Mouse (Mus musculus) olfactory bulb, adult 2 months (tissue): ENCODE data around the gene Myrf. TPM values are rescaled to one million over a fixed set of nuclear protein-coding genes. Genes with fewer than 3 reads are reported as not detected.

ENCODE experiments used
- H3K27ac ChIP-seq: fragments of 200-500 bp; 2 replicates; pipeline ENCODE4 v1.5.1; 2012; ENCODE audit warnings: low read depth, low read length; ENCODE audit not compliant: insufficient read depth
- H3K4me1 ChIP-seq: fragments of 200-500 bp; 2 replicates; pipeline ENCODE4 v1.6.1; 2012; ENCODE audit warnings: low read length; ENCODE audit not compliant: control insufficient read depth, insufficient read depth
- H3K4me3 ChIP-seq: fragments of 200-500 bp; 2 replicates; pipeline ENCODE4 v1.5.1; 2012; ENCODE audit warnings: mild to moderate bottlenecking, low read depth, low read length, moderate library complexity; ENCODE audit not compliant: insufficient read depth
- CTCF ChIP-seq: fragments of 200-500 bp; IDR thresholded peaks from 2 replicates; pipeline ENCODE4 v1.5.1; 2012; ENCODE audit warnings: low read depth, mild to moderate bottlenecking, low read length, moderate library complexity; ENCODE audit not compliant: insufficient read depth
- POLR2A ChIP-seq: fragments of 200-500 bp; IDR thresholded peaks from 2 replicates; pipeline ENCODE4 v1.6.1; 2012; ENCODE audit warnings: mild to moderate bottlenecking, low read depth, low read length, moderate library complexity; ENCODE audit not compliant: insufficient read depth
- WGBS: fragments of 180-500 bp; shearing (Covaris S2); methylation state at CpG from one replicate; pipeline ENCODE4 v1.1.7; 2018; 5-methylcytosine and 5-hydroxymethylcytosine counted together
- polyA plus RNA-seq: library from polyadenylated mRNA; stranded (reverse); fragments of >200 nt; gene quantifications from 2 replicates; pipeline ENCODE4 v1.2.4, GENCODE M21; 2012; ENCODE audit warnings: low replicate concordance; ENCODE audit not compliant: missing spikeins, insufficient read depth, insufficient read length

The Myrf gene
- polyA plus RNA-seq, 1 experiment, result not detected

DNA sequence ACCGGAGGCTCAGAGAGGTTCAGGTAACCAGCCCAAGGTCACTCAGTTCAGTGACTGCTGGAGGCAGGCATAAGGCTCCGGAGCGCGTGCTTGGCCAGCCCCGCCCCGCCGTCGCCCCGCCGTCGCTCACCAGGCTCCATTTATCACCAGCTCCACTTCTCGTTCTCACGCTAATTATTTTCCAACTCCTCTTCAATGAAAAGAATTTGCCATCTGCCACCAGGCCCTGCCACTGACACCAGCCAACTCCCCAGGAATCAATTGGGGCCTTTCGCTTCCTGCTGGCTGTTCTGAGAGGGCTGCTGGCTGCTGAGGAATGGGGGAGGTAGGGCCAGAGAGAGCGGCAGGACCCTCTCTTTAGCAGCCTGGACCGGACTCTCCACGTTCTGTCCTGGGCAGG lies 36.8 kb upstream of the Myrf start:
- H3K4me3 ChIP-seq, result no peak overlapping the region
- TF ChIP-seq POLR2A (no peak), CTCF (no peak)
- peaks cover 70% of the 10 kb centered on the region for H3K4me1 ChIP-seq
- 25% methylated on average over 17 of the region's 17 CpGs for WGBS
- no peak overlapping the region for H3K27ac ChIP-seq

DNA sequence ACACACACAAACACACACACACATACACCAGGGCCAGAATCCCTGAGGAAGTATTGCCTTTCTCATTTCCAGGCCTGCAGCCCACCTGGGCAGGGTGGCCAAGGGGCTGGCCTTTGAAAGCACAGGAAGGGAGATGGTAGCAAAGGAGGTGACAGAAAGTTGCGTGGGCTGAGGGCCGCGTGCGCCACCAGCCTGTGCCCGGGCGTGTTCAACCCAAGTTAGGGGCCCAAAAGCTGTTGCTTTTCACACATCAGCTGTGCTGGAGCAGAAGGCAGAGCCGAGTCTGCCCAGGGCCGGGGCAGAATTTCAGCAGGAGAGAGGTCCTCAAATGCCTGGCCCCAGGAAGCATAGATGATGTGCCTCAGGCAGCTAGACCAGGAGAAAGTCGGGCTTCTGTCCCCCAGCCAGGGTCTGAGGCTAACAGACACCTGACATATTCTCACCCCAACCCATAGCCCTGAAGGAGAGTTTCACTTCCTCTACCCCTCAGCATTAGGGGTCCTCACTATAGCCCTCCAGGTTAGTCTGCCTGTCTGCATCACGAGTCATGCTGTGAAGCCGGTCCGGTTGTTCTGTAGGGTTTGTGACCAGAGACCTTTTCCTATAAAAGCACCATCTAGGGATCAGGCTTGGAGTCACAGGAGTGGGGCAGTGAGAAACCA lies 36.1 kb upstream of the Myrf start:
- Histone ChIP-seq H3K4me1 (peaks cover 69% of the 10 kb centered on the region), H3K4me3 (no peak overlapping the region), H3K27ac (no peak overlapping the region)
- TF ChIP-seq POLR2A (no peak), CTCF (no peak)
- 85% methylated on average over 12 of the region's 12 CpGs for WGBS

DNA sequence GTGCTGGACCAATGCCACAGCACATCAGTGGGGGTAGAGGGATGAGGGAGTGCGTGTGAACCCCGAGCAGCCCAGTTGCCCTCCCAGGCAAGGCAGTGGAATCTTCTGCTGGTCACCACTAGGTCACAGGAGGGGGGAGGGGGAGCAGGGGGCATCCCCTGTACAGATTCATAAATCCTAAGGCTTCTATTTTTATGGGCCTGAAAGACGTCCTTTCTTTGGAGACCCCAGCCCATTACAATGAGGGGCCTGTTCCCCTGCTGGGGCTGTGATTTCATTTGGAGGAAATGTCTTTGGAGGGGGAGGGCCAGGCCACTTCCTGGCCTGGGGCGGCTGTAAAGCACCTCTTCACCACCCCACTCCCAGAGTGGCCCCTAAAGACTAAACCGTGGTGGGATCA lies 33.5 kb upstream of the Myrf start:
- Histone ChIP-seq H3K27ac (no peak overlapping the region), H3K4me3 (no peak overlapping the region), H3K4me1 (peaks cover 54% of the 10 kb centered on the region)
- TF ChIP-seq POLR2A, result no peak
- TF ChIP-seq CTCF, result no peak
- 56% methylated on average over 5 of the region's 5 CpGs for WGBS

DNA sequence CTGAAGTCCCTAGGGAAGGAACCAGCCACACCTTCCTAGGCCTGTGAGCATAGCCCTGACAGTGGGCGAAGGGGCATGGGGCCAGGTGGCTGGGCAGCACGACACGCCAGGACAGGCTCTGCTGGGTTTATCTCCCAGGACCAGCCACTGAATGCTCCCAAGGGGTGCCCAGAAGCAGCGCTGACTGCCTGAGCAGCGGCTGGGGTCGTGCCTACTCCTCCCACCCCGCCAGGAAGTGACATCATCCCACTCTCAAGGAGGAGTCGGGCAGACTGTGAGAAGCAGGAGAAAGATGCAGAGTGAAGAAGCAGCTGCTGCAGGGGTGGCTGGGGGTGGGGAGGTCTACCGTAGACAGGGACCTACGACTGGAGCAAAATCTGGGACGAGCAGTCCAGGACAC lies 32.2 kb upstream of the Myrf start:
- Histone ChIP-seq H3K4me3 (peak overlapping the region; percentile 21), H3K27ac (peak overlapping the region; percentile 69), H3K4me1 (peaks cover 41% of the 10 kb centered on the region)
- TF ChIP-seq POLR2A, result no peak
- TF ChIP-seq CTCF, result no peak
- WGBS, result 24% methylated on average over 11 of the region's 11 CpGs

DNA sequence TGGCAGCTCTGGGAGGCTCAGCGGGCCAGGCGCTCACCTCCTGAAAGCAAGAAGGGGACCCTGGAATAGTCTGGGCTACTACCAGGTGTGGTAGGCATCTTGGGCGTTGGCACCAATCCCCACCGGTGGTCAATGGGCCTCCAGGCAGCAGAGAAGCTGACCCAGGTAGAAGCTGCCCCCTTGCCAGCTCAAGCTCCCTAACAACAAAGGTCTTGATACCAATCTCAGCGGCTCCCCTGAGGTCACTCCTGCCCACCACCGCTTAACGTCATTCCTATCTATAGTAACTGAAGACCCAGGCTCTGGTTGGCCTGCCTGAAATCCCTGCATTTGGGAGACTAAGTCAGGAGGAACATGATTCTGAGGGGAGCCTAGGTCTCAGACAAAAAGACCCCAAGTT lies 31.0 kb upstream of the Myrf start:
- Histone ChIP-seq H3K4me1 (peaks cover 40% of the 10 kb centered on the region), H3K4me3 (no peak overlapping the region), H3K27ac (no peak overlapping the region)
- WGBS, result 90% methylated on average over 7 of the region's 7 CpGs
- no peak for TF ChIP-seq POLR2A
- no peak for TF ChIP-seq CTCF

DNA sequence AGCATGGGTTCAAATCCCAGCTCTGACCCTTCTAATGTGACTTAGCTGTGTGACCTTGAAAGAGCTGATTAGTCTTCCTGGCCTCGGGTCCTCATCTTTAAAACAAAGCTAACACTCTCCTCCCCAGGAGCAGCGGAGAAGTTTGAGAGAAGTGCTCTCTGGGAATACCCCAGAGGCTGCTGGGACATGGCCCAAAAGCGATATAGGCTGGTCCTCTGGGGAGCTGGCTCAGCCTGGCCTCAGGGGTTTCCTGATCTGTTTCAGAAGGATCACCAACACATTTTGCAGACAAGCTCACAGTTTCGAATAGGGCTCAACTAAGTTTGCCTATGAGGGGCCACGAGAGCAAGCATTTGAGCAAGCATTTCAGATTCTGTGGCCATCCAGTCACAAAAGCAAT lies 29.8 kb upstream of the Myrf start:
- H3K4me1 ChIP-seq, result peaks cover 38% of the 10 kb centered on the region
- no peak overlapping the region for H3K4me3 ChIP-seq
- WGBS, result 84% methylated on average over 5 of the region's 5 CpGs
- H3K27ac ChIP-seq, result no peak overlapping the region
- TF ChIP-seq CTCF, result no peak
- no peak for TF ChIP-seq POLR2A

DNA sequence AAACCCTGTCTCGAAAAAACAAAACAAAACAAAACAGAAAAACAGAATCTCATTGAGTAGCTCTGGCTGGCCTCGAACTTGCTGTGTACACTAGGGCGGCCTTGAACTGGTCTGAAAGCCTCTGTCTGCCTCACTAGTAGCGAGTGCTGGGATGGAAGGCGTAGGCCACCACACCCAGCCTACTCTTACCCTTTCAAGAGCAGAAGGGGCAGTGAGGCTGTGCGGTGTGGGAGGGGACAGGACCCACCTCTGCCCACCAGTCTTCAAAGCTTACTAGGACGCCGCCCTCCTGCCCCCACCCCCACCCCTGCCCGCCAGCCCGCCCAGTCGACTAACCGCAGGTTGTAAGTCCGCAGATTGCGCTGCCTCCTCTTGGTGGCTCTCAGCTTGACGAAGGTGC lies 28.3 kb upstream of the Myrf start:
- 89% methylated on average over 15 of the region's 15 CpGs for WGBS
- no peak overlapping the region for H3K27ac ChIP-seq
- TF ChIP-seq CTCF (no peak), POLR2A (no peak)
- H3K4me1 ChIP-seq, result peaks cover 38% of the 10 kb centered on the region
- no peak overlapping the region for H3K4me3 ChIP-seq

DNA sequence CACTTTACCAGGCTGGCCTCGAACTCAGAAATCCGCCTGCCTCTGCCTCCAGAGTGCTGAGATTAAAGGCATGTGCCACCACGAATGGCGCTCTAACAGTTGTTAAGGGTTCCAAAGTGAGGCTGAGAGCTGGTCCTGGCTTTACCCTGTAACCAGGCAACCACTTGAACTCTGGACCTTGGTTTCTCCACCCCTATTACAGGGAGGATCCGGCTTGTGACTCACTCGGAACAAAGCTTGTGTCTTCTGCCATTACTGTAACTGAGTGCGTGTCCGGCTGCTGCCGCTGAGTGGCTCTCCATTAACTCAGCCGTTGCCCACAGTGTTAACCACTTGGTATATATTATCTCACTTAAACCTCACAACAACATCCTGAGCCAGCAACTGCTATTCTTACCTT lies 27.4 kb upstream of the Myrf start:
- no peak overlapping the region for H3K27ac ChIP-seq
- H3K4me3 ChIP-seq, result no peak overlapping the region
- TF ChIP-seq CTCF, result no peak
- no peak for TF ChIP-seq POLR2A
- peaks cover 30% of the 10 kb centered on the region for H3K4me1 ChIP-seq
- WGBS, result 90% methylated on average over 10 of the region's 10 CpGs

DNA sequence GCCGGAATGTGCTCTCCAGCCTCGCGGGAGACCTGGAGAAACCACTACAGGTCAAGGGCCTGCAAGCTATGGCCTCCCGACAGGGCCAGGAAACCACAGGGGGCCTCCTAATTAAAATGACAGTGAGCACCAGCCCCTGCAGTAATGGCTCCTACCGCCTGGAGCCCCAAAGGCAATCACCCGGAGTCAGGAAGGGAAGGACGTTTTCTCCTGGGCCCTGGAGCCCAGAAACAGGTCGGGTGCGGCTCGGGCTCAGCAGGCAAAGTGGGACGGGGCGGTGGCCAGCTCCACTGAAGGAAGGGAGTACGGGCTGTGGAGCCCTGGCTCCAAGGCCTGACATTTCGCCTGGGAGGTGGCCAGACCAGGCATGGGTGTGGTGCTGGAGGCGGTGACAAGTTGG lies 26.5 kb upstream of the Myrf start:
- no peak overlapping the region for H3K4me3 ChIP-seq
- WGBS, result 54% methylated on average over 15 of the region's 15 CpGs
- H3K4me1 ChIP-seq, result peaks cover 21% of the 10 kb centered on the region
- H3K27ac ChIP-seq, result no peak overlapping the region
- TF ChIP-seq POLR2A, result no peak
- no peak for TF ChIP-seq CTCF
